Mouse (Mus musculus) CH12.LX (cell line): ENCODE results near the gene Sema3a.

Experiments used
- CTCF ChIP-seq, 2 experiments: IDR thresholded peaks in 1 of 2; conservative IDR thresholded peaks in 1 of 2; 2 replicates each; pipeline ENCODE4 v1.5.1; 2011 to 2012; ENCODE audit warnings: low read depth in 2 of 2, low read length in 2 of 2, improper control_type of control experiment in 1 of 2, inconsistent platforms in 1 of 2, mild to moderate bottlenecking in 1 of 2, moderate library complexity in 1 of 2
- E2F4 ChIP-seq: IDR thresholded peaks from 2 replicates; pipeline ENCODE4 v1.6.1; 2011; ENCODE audit warnings: low read depth, low read length, improper control_type of control experiment; ENCODE audit not compliant: insufficient replicate concordance
- ELF1 ChIP-seq: IDR thresholded peaks from 2 replicates; pipeline ENCODE4 v1.6.1; 2014; ENCODE audit warnings: low read depth, mild to moderate bottlenecking, inconsistent platforms, low read length, improper control_type of control experiment
- EP300 ChIP-seq: IDR thresholded peaks from 2 replicates; pipeline ENCODE4 v1.6.1; 2011; ENCODE audit warnings: low read length, improper control_type of control experiment
- GABPA ChIP-seq: IDR thresholded peaks from 2 replicates; pipeline ENCODE4 v1.6.1; 2012; ENCODE audit warnings: low read depth, low read length, improper control_type of control experiment, inconsistent platforms; ENCODE audit not compliant: insufficient replicate concordance
- JUND ChIP-seq: conservative IDR thresholded peaks from 2 replicates; pipeline ENCODE4 v1.6.1; 2011; ENCODE audit warnings: low read depth, low read length, improper control_type of control experiment
- MAFK ChIP-seq: IDR thresholded peaks from 2 replicates; pipeline ENCODE4 v1.6.1; 2011; ENCODE audit warnings: low read length, improper control_type of control experiment; ENCODE audit not compliant: insufficient replicate concordance
- MAZ ChIP-seq: IDR thresholded peaks from 2 replicates; pipeline ENCODE4 v1.6.1; 2012; ENCODE audit warnings: low read depth, mild to moderate bottlenecking, inconsistent platforms, low read length, improper control_type of control experiment, moderate library complexity
- POLR2A ChIP-seq: IDR thresholded peaks from 2 replicates; pipeline ENCODE4 v1.6.1; 2011; ENCODE audit warnings: low read depth, mild to moderate bottlenecking, improper control_type of control experiment, low read length
- SMC3 ChIP-seq: IDR thresholded peaks from 2 replicates; pipeline ENCODE4 v1.6.1; 2011; ENCODE audit warnings: low read depth, low read length, improper control_type of control experiment
- TBP ChIP-seq: conservative IDR thresholded peaks from 2 replicates; pipeline ENCODE4 v1.6.1; 2011; ENCODE audit warnings: low read depth, low read length, improper control_type of control experiment
- UBTF ChIP-seq: IDR thresholded peaks from 2 replicates; pipeline ENCODE4 v1.6.1; 2012; ENCODE audit warnings: low read depth, mild to moderate bottlenecking, inconsistent platforms, low read length, improper control_type of control experiment, moderate library complexity
- USF1 ChIP-seq: IDR thresholded peaks from 2 replicates; pipeline ENCODE4 v1.6.1; 2014; ENCODE audit warnings: low read depth, mild to moderate bottlenecking, inconsistent platforms, low read length, improper control_type of control experiment
- ZNF384 ChIP-seq: IDR thresholded peaks from 2 replicates; pipeline ENCODE4 v1.6.1; 2012; ENCODE audit warnings: low read depth, low read length, improper control_type of control experiment, inconsistent platforms

GRCm38 (mm10) chr5:13624754-13625153 lies 499.5 kb downstream of the Sema3a start:
- no peak for TF ChIP-seq CTCF (conservative IDR thresholded peaks at IDR 0.05 in 1 of 2, IDR thresholded peaks at IDR 0.05 in 1 of 2; ENCODE audit: low read depth in 2 of 2, low read length in 2 of 2)
- no peak for TF ChIP-seq EP300
- no peak for TF ChIP-seq USF1
- no peak for TF ChIP-seq POLR2A
- TF ChIP-seq ZNF384: no peak
- no peak for TF ChIP-seq SMC3
- no peak for TF ChIP-seq ELF1
- no peak for TF ChIP-seq GABPA
- TF ChIP-seq TBP: no peak
- no peak for TF ChIP-seq JUND
- no peak for TF ChIP-seq MAFK
- TF ChIP-seq MAZ: no peak
- TF ChIP-seq E2F4: no peak
- TF ChIP-seq UBTF: no peak
